In genomic region chr4:47336941-47337600, GRCm38 (mm10) we compare ENCODE assay signal across 19 mouse cellular contexts.
"Had no signal": no experiment of that assay in that cellular context is flagged by ENCODE, and none has a peak within 500 bp of the region (broad histone marks: within the 10 kb centered on the region; RNA-seq: fewer than 3 reads in every experiment).

No protein-coding gene starts in this region.

- H3K9me3 ChIP-seq: midbrain, embryonic 10.5 days; midbrain, embryonic 12.5 days; neural tube, embryonic 13.5 days; neural tube, embryonic 15.5 days; stomach, embryonic 15.5 days had no signal

- H3K4me3 ChIP-seq: midbrain, embryonic 10.5 days; midbrain, embryonic 12.5 days; myocyte; neural tube, embryonic 13.5 days; neural tube, embryonic 15.5 days; stomach, embryonic 15.5 days had no signal

- H3K4me1 ChIP-seq: stomach, embryonic 15.5 days had no signal

- DNase-seq: lung, adult 18-20 months; lung, embryonic 14.5 days; lung, postnatal 10 days; lung, postnatal 4 days; midbrain, embryonic 14.5 days; retina, postnatal 1 day; right cerebral cortex, adult 18-20 months; right cerebral cortex, postnatal 25 days; right cerebral cortex, postnatal 4 days; thymus, adult 2 months; thymus, postnatal 25 days had no signal

- H3K27ac ChIP-seq: midbrain, embryonic 10.5 days; midbrain, embryonic 12.5 days; neural tube, embryonic 13.5 days; neural tube, embryonic 15.5 days; stomach, embryonic 15.5 days; stomach, postnatal 0 days had no signal

- H3K9ac ChIP-seq: lung, embryonic 14.5 days; midbrain, embryonic 12.5 days; neural tube, embryonic 13.5 days; neural tube, embryonic 15.5 days; stomach, embryonic 15.5 days had no signal

- H3K27me3 ChIP-seq: midbrain, embryonic 12.5 days; neural tube, embryonic 13.5 days; neural tube, embryonic 15.5 days; stomach, embryonic 15.5 days had no signal

- H3K4me2 ChIP-seq: lung, embryonic 14.5 days; midbrain, embryonic 12.5 days; neural tube, embryonic 13.5 days; neural tube, embryonic 15.5 days; stomach, embryonic 15.5 days had no signal

- ATAC-seq: midbrain, embryonic 16.5 days had no signal

- H3K36me3 ChIP-seq: midbrain, embryonic 10.5 days; midbrain, embryonic 12.5 days; neural tube, embryonic 13.5 days; neural tube, embryonic 15.5 days; stomach, embryonic 15.5 days had no signal
